Mouse (Mus musculus): Measurements from ENCODE around the gene Xxylt1. TPM values are rescaled to one million over a fixed set of nuclear protein-coding genes. Genes with fewer than 3 reads are reported as not detected.
"Not testable (repeated sequence)": the region's sequence is repeated elsewhere in the genome, so short reads cannot be mapped to it uniquely, and the experiment has no call there.

Xxylt1 gene
- total and polyA plus RNA-seq, 2 experiments from 2014 or later, result 14.0 to 24.3 TPM

- peaks cover 15% of the 10 kb centered on the region; the same call in 1 of the 2 replicates for H3K4me1 ChIP-seq (ENCODE audit: insufficient read depth)
- H3K9ac ChIP-seq, result no peak overlapping the region
- 37% methylated on average over 2 of the region's 2 CpGs for WGBS
- ATAC-seq (no peak), DNase-seq (no peak)
- H3K4me3 ChIP-seq (ENCODE audit: low read depth, low read length), result no peak overlapping the region
- no peak overlapping the region for H3K4me2 ChIP-seq (ENCODE audit: low read depth)
- no peaks in the 10 kb centered on the region for H3K27me3 ChIP-seq (ENCODE audit: insufficient read depth, low read length)
- TF ChIP-seq CTCF (IDR thresholded peaks at IDR 0.05; ENCODE audit: low read depth), result no peak
- H3K27ac ChIP-seq (ENCODE audit: low read depth, low read length), result peak overlapping the region; percentile 30
- no peaks in the 10 kb centered on the region for H3K36me3 ChIP-seq (ENCODE audit: insufficient read depth)
- H3K9me3 ChIP-seq (ENCODE audit: low read length), result no peaks in the 10 kb centered on the region
Observed at GRCm38 (mm10) chr16:31004321-31004682, 76.9 kb downstream of the Xxylt1 start.

GRCm38 (mm10) chr16:31003592-31004320 lies 77.5 kb downstream of the Xxylt1 start:
- H3K9me3 ChIP-seq (ENCODE audit: low read length); DNase-seq; H3K4me3 ChIP-seq (ENCODE audit: low read depth, low read length); H3K9ac ChIP-seq; H3K36me3 ChIP-seq (ENCODE audit: insufficient read depth); H3K27me3 ChIP-seq (ENCODE audit: insufficient read depth, low read length): not testable (repeated sequence)
- peak overlapping the region; percentile 31 for H3K4me2 ChIP-seq (ENCODE audit: low read depth)
- H3K4me1 ChIP-seq (ENCODE audit: insufficient read depth), result peaks cover 15% of the 10 kb centered on the region; the same call in 1 of the 2 replicates
- WGBS, result 11% methylated on average over 10 of the region's 10 CpGs
- ATAC-seq, result peak; percentile 30; the same call in 1 of the 2 replicates
- peak overlapping the region; percentile 30 for H3K27ac ChIP-seq (ENCODE audit: low read depth, low read length)

DNA sequence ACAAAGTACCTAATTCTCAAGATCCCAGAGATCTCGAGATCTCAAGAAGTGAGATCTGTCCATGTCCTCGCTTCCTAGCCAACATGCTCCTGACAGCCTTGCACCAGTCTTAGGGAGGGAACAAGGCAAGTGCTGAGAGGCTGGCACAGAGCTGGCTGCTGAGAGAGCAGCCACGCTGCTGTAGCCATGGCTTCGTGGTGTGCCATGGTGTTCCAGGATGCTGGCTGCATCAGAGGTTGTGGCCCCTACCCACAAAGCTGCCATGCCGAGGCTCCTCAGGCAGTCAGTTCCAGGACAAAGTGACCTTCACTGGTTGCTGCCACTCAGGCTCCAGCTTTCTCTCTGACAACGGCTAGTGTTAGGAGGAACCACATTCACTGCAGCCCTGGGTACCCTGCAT lies 78.3 kb downstream of the Xxylt1 start:
- no peak for TF ChIP-seq CTCF (IDR thresholded peaks at IDR 0.05; ENCODE audit: low read depth)
- 37% methylated on average over 6 of the region's 6 CpGs for WGBS
- peaks cover 15% of the 10 kb centered on the region; the same call in 1 of the 2 replicates for H3K4me1 ChIP-seq (ENCODE audit: insufficient read depth)
- DNase-seq (no peak), ATAC-seq (peak; percentile 67)
- H3K27ac ChIP-seq (ENCODE audit: low read depth, low read length), result no peak overlapping the region
- H3K9me3 ChIP-seq (ENCODE audit: low read length), result no peaks in the 10 kb centered on the region
- H3K36me3 ChIP-seq (ENCODE audit: insufficient read depth), result no peaks in the 10 kb centered on the region
- H3K27me3 ChIP-seq (ENCODE audit: insufficient read depth, low read length), result no peaks in the 10 kb centered on the region
- no peak overlapping the region for H3K4me2 ChIP-seq (ENCODE audit: low read depth)
- no peak overlapping the region for H3K4me3 ChIP-seq (ENCODE audit: low read depth, low read length)
- H3K9ac ChIP-seq, result no peak overlapping the region

- Histone ChIP-seq H3K27me3 (ENCODE audit: insufficient read depth, low read length) (no peaks in the 10 kb centered on the region), H3K36me3 (ENCODE audit: insufficient read depth) (no peaks in the 10 kb centered on the region), H3K4me1 (ENCODE audit: insufficient read depth) (peaks cover 15% of the 10 kb centered on the region; the same call in 1 of the 2 replicates), H3K9me3 (ENCODE audit: low read length) (no peaks in the 10 kb centered on the region), H3K27ac (ENCODE audit: low read depth, low read length) (no peak overlapping the region), H3K4me3 (ENCODE audit: low read depth, low read length) (no peak overlapping the region), H3K9ac (no peak overlapping the region), H3K4me2 (ENCODE audit: low read depth) (no peak overlapping the region)
- WGBS, result 74% methylated on average over 6 of the region's 6 CpGs
- TF ChIP-seq CTCF (IDR thresholded peaks at IDR 0.05; ENCODE audit: low read depth), result no peak
- peak; percentile 63 for ATAC-seq
- DNase-seq, result peak; percentile 47
Observed at GRCm38 (mm10) chr16:31002117-31002516, 79.1 kb downstream of the Xxylt1 start.

DNA sequence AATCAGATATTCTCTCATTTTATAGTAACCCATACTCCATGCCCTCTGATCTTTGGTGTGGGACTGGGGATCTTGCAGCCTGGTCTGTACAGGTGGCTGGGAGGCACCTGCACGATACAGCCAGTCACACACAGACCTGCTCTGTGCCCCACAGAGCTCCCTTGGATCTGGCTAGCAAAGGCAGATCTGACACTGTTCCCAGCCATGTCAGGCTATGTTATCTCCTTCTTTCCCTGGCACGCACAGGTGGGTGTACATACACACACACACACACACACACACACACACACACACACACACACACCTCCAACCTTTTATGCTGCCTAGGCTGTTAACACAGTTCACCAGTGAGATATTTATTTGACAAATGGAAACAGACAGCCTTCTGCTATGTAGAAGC lies 82.5 kb downstream of the Xxylt1 start:
- no peak overlapping the region for H3K4me3 ChIP-seq (ENCODE audit: low read depth, low read length)
- no peaks in the 10 kb centered on the region for H3K9me3 ChIP-seq (ENCODE audit: low read length)
- no peak overlapping the region for H3K4me2 ChIP-seq (ENCODE audit: low read depth)
- TF ChIP-seq CTCF (IDR thresholded peaks at IDR 0.05; ENCODE audit: low read depth), result no peak
- H3K9ac ChIP-seq, result no peak overlapping the region
- H3K36me3 ChIP-seq (ENCODE audit: insufficient read depth), result no peaks in the 10 kb centered on the region
- H3K4me1 ChIP-seq (ENCODE audit: insufficient read depth), result peaks cover 7% of the 10 kb centered on the region; the same call in 1 of the 2 replicates
- no peaks in the 10 kb centered on the region for H3K27me3 ChIP-seq (ENCODE audit: insufficient read depth, low read length)
- no peak for ATAC-seq
- DNase-seq, result no peak
- 75% methylated on average over 2 of the region's 2 CpGs for WGBS
- H3K27ac ChIP-seq (ENCODE audit: low read depth, low read length), result no peak overlapping the region

DNA sequence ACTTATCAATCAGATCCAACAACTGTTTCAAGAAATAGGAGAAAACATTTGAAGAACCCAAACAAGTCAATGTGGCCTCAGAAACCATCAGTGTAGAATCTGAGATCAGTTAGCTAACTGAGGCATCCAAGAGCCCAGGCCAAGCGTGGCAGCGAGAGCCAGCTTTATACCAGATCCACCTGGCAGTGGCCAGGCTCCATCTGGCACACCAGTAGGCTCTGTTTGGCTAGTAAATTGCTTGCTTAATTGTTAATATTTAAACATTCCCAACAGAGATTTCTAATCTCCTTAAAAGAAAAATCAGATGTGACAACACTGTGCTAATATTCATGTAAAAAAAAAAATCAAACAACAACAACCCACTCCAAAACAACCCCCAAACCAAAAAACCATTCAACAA lies 83.2 kb downstream of the Xxylt1 start:
- Histone ChIP-seq H3K4me2 (ENCODE audit: low read depth) (no peak overlapping the region), H3K36me3 (ENCODE audit: insufficient read depth) (no peaks in the 10 kb centered on the region), H3K4me1 (ENCODE audit: insufficient read depth) (peaks cover 3% of the 10 kb centered on the region; the same call in 1 of the 2 replicates), H3K27ac (ENCODE audit: low read depth, low read length) (no peak overlapping the region), H3K9ac (no peak overlapping the region), H3K9me3 (ENCODE audit: low read length) (no peaks in the 10 kb centered on the region), H3K4me3 (ENCODE audit: low read depth, low read length) (no peak overlapping the region), H3K27me3 (ENCODE audit: insufficient read depth, low read length) (no peaks in the 10 kb centered on the region)
- DNase-seq, result no peak
- 52% methylated on average over 2 of the region's 2 CpGs for WGBS
- no peak for ATAC-seq
- TF ChIP-seq CTCF (IDR thresholded peaks at IDR 0.05; ENCODE audit: low read depth), result no peak

GRCm38 (mm10) chr16:30995446-30995845 lies 85.8 kb downstream of the Xxylt1 start:
- Histone ChIP-seq H3K4me1 (ENCODE audit: insufficient read depth) (0 out of 2 replicates have a peak, but pooled peaks cover 3% of the 10 kb centered on the region), H3K4me2 (ENCODE audit: low read depth) (no peak overlapping the region), H3K4me3 (ENCODE audit: low read depth, low read length) (no peak overlapping the region), H3K27me3 (ENCODE audit: insufficient read depth, low read length) (no peaks in the 10 kb centered on the region), H3K9me3 (ENCODE audit: low read length) (no peaks in the 10 kb centered on the region), H3K27ac (ENCODE audit: low read depth, low read length) (no peak overlapping the region), H3K9ac (no peak overlapping the region), H3K36me3 (ENCODE audit: insufficient read depth) (no peaks in the 10 kb centered on the region)
- ATAC-seq (no peak), DNase-seq (no peak)
- TF ChIP-seq CTCF (IDR thresholded peaks at IDR 0.05; ENCODE audit: low read depth), result no peak
- WGBS, result 80% methylated on average over 5 of the region's 5 CpGs
